Mouse (Mus musculus): ENCODE data around the gene Zfp462. TPM values are rescaled to one million over a fixed set of nuclear protein-coding genes. Genes with fewer than 3 reads are reported as not detected.
"Not testable (repeated sequence)": the region's sequence is repeated elsewhere in the genome, so short reads cannot be mapped to it uniquely, and the experiment has no call there.

Zfp462 gene
- polyA plus RNA-seq (2015; fragmentation: Nextera tagmentation; extraction: Ambion mirVana): 0.54 and 0.57 TPM in 2 replicates

DNA sequence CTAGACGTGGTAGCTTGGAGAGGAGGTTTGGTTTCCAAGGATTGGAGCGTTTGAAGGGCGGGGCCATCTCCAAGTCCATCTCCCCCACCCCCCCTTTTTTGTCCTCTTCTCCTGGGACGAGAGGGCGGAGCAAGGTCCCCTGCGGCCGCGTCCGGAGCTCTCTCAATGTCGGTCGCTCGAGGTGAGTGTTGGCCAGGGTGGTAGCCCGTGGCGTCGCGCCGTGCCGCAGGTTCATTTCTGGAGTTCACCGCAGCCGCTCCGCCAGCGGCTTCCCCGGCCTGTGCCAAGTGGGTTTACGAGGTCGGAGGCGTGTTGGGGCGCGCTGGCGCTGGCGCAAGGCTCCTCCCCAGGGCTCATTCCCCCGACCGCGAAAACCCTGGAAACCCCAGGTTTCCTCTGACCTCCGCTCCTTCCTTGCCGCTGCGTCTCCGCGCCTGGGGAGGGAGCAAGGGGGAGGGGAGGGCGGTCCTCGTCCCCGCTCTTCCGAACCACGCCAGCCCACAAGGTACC is at the start of gene Zfp462:
TSS of gene Zfp462 (plus strand) at position 128 of the 510 bp plus-strand sequence.
- no peak for DNase-seq (ENCODE audit: low spot score)

DNA sequence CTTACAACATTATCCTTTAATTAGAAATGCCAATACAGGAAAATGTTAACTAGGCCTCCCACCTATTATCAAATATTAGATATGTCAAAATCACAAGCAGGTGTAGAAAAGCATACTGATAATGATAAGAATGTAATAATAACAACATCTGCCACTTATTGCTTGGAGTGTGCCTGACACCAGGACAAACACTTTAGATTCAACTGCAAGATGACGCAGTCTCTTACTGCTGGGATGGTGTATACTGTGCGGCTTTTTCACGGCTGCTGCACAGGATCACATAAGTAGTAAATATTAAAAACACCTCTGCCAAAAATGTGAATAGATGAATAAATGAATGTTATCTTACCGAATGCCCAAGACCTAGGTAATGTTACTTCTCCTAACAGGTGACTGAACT is 48.8 kb upstream of the Zfp462 start:
- DNase-seq (ENCODE audit: low spot score): no peak

DNA sequence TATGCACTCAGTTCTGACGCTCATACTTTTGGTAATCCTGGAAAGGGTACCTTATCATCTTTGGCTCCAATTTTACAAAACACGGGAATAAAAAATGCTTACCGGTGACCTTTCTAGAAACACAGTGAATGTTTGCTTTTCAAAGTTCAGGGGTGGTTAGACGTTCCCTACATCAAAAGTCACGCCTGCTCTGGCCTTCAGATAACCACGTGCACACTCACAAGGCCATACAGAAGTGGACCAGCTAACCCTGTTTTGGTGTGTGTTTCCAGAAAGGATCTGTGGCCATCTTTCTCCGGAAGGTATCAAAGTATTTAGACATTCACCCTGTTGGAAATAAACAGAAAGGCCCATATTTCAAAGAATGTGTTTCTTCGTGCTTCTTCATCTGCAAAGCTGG is 40.2 kb upstream of the Zfp462 start:
- DNase-seq (ENCODE audit: low spot score): no peak

DNA sequence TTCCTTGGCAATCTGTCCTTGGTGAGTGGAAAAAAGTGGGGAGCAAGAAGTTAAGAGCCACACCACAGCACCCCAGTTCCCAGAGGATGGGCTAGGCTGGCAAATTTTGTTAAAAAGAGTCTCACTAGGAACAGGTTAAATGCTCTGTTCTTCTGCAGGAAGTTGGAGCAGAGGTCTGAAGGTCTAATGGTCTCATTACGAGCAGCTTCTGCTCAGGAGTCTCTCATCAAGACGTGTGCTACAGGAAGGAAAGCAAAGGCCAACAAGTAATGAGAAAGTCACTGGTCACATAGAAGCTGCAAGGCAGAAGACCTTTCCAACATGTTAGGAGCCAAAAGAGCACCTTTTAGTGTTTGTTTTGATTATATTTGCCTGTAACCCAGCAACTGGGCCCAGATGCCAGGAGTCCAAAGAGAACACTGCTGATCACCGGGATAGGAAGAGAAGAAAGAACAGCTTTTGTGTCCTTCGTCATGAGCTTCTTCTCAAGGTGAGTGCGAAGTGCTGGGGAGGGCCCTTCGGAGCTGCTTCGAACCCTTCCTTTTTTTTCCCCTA is 39.4 kb upstream of the Zfp462 start:
- no peak for DNase-seq (ENCODE audit: low spot score)

DNA sequence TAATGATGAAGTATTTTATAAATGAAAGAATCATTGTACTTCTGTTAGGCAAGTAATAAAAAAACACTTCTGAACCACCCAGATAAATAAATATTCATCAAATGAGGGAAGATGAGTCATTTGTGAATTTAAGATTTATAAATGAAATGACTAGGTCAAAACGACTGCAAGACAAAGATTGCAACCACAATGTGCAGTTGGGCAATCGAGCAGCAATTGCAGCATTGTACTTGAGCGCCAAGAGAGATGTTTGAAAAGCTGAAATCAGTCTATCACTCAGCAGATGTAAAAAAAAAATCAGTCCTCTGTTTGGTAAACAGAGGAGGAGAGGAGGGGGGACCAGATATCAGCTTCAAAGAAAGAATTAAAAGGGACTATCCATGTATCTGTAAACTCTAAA is 34.5 kb upstream of the Zfp462 start:
- no peak for DNase-seq (ENCODE audit: low spot score)

DNA sequence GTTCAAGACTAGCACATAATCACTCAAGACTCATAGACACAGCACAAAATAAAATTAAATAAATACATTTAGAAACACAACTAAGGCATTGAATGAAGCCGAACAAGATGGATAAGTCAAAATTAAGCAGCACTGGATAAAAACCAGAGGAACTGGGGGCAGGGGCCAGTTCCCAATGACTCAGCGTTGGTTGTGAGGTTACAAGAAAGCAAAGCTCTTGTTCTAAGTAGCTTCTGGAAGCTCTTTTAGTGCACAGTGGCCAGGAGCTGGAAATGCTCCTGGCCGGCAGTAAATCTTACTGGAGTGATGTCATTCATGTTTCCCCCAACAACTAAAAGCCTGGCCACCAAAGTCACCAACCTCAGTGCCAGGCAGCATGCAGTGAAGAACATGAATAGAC is 26.6 kb upstream of the Zfp462 start:
- DNase-seq (ENCODE audit: low spot score): no peak

DNA sequence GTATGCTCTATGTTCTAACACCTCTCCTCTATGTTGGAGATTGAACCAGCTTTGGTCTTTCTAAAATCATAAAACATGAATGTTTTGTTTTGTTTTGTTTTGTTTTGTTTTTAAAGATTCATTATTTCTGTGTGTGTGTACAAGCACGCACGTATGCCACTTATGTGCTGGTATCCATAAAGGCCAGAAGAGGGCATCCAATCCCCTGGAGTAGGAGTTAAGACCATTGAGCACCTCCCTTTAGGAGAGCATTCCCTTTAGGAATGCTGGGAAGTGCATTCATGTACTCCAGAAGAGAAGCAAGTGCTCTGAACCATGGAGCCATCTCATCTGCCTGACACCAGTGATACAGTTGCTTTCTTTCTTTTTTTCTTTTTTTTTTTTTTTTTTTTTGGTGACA is 21.5 kb upstream of the Zfp462 start:
- no peak for DNase-seq (ENCODE audit: low spot score)

DNA sequence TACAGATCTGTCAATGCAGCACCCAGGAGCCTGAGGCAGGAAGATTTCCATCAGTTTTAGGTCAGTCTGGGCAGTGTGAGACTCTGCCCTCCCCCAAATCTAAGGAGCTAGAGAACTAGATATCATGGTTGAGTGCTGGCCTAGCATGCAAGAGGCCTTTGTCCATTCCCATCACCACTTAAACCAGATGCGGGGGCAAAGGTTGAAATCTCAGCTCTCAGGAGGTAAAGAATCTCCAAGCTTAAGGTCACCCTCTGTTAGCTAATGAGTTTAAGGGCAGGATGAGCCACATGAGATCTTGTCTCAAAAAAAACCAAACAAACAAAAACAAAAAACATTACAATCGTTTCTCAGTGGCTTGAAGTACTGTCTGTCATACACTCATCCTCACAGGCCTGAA is 20.5 kb upstream of the Zfp462 start:
- DNase-seq (ENCODE audit: low spot score): no peak

DNA sequence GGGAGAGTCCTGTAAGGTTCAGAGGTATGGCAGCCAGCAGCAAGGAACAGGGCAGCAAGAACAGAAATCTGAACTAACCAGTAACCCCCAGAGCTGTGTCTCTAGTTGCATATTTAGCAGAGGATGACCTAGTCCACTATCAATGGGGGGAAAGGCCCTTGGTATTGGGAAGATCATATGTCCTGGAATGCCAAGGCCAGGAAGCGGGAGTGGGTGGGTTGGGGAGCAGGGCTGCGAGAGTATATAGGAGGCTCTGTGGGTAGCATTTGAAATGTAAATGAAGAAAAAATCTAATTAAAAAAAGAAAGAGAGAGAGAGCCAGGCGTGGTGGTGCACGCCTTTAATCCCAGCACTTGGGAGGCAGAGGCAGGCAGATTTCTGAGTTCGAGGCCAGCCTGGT is 18.4 kb upstream of the Zfp462 start:
- not testable (repeated sequence) for DNase-seq (ENCODE audit: low spot score)

DNA sequence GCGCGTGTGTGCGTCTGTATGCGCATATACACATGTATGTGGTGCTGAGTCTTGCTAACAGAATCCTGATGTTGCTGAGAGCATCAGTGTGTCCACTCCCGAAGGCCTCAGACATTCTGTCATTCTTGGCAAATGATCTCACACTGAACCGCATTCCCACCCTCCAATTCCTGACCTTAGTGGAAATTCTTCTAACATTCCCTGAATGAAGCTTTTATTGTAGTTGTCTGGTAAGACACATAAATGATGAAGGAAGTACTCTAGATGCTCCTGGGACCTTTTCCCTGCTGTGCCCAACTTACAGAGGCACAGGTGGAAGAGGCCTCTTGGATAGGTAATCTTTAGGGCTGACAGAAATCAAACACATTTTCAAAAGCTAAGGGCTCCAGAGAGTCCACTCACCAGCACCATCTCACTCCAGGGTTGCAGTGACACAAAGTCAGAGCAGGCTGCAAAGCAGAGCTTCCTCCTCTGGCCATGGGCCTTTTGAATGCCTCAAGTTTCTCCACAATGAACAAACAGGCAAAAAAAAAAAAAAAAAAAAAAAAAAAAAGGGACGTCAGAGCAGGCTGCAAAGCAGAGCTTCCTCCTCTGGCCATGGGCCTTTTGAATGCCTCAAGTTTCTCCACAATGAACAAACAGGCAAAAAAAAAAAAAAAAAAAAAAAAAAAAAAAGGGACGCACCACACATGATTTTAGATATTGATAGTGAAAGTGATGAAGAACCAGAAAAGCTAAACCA is 17.4 kb upstream of the Zfp462 start:
- not testable (repeated sequence) for DNase-seq (ENCODE audit: low spot score)

DNA sequence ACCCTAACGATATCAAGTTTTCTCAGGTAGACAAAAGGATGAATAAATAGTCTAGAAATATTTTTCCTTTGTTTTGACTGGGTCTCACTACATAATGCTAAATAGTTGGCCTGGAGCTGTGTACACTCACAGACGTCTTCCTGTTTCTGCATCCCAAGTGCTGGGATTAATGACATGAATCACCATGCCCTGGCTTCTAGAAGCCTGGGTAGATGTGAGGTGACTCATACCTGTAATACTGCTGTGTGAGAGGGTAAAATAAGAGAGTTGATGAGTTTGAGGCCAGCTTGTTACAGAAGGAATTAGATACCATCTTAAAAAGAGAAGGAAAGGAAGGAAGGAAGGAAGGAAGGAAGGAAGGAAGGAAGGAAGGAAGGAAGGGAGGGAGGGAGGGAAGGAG is 15.2 kb upstream of the Zfp462 start:
- no peak for DNase-seq (ENCODE audit: low spot score)

DNA sequence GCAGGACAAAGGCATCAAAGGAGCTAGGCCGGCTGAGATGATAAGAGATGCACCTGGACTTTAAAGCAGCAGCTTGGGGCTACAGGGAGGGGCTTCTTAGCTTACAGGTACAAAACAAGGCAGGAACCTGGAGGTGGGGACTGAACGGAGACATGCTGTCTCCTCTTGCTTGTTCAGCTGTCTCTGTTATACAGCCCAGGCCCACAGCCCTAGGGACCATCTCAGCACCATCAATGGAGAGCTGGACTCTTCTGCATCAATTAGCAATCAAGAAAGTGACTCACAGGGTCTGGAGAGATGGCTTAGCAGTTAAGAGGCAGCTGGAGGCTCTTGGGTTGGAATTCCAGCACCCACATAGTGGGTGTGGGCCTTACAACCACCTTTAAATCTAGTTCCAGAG is 12.2 kb upstream of the Zfp462 start:
- no peak for DNase-seq (ENCODE audit: low spot score)

DNA sequence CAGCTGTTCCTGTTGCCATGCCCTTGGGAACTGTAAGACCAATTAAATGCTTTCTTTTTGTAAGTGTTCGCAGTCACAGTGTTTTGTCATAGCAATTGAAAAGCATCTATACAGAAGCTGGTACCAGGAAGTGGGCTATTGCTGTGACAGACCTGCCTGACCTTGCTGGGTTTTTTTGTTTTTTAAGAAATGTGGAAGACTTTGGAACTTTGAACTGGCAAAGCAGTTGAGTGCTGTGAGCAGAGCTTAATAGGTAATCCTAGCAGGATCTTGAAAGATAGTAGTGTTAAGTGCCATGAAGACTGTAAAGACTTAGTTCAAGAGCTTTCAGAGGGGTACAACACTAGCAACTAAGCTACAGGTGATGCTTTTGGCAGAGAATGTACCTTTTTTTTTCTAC is 7.7 kb upstream of the Zfp462 start:
- DNase-seq (ENCODE audit: low spot score): no peak

DNA sequence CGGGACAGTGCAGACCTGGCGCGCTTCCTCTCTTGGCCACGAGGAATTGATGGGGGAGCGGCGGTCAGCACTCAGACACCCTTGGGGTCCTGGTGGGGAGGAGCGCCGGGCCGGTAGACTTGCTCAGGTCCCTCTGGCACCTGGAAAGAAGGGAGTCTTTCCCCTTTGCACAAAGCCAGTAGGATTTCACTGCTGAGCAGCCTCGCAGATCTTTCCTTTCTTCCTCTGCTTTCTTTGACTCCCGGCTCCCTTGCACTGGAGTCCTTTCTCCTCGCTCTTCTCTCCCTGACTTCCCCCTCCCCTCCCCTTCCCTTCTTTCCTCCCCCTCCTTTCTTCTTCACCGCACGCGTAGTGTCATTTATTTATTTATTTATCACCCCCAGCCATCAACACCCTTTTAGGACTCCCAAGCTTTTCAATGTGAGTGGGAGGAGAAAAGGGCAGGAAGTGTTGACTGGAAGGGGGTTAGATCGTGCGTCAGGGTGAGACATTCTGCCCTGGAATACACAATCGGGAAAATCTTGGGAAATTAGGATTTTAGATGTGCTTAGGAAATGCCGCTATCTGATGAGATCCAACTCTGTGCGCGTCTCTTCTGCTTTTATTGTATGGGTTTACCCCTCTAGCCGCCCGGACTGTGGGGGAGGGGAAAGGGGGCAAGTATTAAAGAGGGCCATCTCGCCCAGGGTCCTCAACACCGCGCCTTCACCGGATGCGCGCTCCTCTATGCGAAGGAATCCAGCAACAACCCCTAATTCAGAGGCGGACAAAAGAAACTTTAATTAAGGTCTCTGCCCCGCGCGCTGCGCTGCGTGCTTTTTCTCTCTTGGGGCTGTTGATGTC is 976 bp downstream of the Zfp462 start:
- no peak for DNase-seq (ENCODE audit: low spot score)

DNA sequence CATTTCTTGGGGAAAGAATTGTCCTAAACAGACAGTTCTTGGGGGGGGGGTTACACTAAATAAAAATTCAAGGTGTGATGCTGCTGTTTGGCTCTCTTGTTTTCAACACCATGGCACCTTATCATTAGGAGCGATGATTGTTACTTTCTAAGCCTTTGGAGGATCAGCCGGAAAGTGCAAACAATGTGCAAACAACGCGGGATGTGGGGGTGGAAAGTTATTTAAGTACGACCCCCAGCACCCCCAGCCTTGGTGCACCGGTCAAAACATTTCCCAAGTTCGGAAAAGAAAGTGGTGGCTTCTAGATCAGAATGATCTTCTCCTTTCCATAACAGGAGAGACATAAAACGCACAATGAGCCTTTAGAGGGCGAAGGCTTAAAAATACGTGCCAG is 1.8 kb downstream of the Zfp462 start:
- DNase-seq (ENCODE audit: low spot score): no peak

DNA sequence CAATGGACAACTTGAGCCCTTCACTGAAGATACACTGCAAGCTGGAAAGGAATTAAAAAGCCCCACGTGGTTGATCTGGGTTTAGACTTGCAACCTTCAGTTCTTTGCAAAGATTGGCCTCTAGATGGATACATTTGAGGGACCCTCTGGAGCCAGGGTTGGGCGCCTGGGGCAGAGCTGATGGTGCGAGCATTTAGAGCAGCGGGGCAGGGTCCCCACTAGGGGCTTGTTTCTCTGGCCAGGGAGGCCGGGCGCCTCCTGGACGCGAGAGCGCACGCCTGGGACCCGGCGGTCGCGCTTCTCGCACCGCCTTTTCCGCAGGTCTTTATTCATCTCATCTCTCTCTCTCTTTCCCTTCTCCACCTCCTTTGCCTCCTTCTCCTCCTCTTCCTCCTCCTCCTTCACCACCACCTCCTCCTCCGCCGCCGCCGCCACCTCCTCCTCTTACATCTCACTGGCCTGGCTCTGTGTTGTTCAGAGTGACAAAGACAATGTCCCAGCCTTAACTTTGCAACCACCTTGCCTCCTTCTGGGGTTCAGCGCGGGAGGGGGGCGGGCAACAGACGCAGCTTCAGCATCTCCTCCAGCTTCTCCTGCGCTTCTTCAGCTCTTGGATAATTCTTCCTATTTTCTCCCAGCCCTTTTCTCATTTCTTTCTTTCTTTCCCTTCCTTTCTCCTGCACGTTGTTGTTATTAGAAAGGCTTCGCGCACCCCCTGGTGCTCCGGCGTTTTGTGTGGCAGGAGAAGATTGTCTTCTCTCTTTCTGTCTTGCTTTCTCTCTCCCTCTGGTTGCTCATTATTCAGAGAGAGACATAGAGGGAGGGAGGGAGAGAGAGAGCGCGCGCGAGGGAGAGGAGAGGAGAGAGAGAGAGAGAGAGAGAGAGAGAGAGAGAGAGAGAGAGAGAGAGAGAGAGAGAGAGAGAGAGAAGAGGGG is 2.5 kb downstream of the Zfp462 start:
- no peak for DNase-seq (ENCODE audit: low spot score)

DNA sequence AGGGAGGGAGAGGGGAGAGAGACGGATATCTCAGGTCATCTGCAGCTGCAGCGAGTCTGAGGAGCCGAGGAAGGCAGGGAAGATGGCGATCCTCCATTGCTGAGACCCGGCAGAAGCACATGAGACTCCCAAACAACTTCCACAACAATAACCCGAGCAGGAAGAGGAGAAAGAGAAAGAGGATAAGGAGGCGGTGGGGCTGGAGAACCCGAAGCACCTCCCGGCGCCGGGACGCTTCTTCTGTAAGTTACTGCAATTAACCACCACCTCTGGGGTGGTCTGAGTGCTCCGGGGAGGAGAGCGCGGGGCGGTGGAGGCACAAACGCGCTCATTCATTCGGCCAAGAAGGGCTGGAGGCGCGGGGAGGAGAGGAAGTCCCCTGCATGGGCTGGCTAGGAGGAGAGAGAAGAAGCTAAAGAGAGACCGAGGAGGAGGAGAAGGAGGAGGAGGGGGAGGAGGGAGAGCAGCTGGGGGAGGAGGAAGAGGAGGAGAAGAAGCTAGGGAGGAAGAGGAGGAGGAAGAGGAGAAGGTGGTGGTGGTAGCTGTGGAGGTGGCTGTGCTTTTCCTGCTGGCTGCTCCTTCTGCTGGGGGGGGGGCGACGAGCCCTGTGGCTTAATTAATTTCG is 3.3 kb downstream of the Zfp462 start:
- no peak for DNase-seq (ENCODE audit: low spot score)

DNA sequence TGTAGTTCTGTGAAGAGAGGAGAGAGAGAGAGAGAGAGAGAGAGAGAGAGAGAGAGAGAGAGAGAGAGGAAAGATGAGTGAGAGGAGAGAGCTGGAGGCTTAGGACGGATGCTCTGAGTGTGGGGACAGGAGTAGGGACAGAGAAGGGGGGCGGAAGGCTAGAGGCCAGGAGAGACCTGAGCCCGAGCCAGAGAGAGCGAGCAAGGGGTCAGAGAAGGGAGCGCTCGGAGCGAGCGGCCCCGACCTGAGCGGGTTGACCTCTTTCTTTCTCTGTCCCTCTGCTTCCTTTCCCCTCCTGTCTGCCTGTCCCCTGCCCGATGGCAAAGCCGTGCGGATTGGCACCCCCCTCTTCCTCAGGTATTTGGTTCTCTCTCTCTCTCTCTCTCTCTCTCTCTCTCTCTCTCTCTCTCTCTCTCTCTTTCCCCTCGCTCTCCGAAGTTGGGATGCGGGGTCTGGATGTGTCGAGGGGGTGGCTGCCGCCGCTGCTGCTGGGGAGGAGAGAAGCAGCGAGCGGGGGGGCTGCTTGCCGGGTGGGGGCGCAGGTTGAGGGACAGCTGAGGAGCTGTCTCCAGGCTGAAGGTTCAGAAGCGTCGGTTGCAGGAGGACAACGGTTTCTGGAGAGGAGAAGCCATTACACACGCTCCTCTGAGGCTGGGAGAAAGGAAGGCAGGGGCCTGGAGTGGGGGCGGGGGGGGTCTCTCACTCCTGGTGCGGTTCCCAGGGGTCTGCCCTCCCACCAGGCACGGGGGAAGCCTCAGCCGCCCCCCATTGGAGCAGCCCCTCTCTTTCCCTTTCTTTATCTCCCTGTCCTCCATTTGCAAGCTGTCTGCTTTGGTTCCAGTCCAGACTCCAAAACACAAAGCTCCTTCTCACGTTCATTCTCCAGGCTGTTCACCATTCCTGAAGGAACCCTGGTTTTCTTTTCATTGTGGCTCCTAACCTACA is 4.0 kb downstream of the Zfp462 start:
- no peak for DNase-seq (ENCODE audit: low spot score)

DNA sequence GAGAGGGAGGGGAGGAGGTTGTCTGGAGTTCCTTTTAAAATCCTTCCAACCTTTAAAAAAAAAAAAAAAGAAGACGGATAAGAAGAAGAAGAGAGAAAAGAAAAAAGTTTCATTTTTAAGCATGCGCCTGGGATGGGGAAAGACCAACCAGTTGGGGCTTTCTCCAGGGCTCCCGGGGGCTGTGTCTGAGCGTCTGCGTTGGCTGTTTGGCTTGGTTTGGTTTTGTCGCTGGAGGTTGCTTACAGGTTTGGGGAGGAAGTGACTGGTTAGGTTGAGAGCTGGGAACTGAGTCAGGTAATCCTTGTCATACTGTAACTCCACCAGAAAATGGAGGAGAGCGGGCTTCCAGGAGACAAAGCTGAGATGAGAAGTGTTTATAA is 4.7 kb downstream of the Zfp462 start:
- no peak for DNase-seq (ENCODE audit: low spot score)

DNA sequence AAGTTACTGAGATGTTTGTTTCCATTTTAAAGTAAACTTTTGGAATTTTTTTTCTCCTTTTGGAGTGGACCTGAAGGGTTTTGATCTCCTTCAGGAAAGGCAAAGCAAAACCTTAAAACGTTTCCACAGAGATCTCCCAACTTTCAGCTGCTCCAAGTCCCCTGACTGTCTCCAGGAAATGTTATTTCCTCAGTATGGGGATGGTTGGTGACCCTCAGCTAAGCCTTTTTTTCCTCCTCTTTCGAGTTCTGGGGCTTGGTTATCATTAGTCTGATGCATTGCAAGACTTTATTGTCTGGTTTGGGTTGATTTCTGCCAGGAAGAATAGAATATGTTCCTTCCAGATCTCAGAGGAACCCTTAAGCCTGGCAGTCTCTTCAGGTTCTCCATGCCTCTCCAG is 5.3 kb downstream of the Zfp462 start:
- no peak for DNase-seq (ENCODE audit: low spot score)

Data from thymus, postnatal 0 days (tissue).